Mouse (Mus musculus): ENCODE data around the gene Eif4e2. TPM values are rescaled to one million over a fixed set of nuclear protein-coding genes. Genes with fewer than 3 reads are reported as not detected.
A peak's percentile ranks its signal among the peaks of the same experiment; 100 is the strongest.

Eif4e2 gene
- polyA plus RNA-seq, 1 experiment = 159 TPM

DNA sequence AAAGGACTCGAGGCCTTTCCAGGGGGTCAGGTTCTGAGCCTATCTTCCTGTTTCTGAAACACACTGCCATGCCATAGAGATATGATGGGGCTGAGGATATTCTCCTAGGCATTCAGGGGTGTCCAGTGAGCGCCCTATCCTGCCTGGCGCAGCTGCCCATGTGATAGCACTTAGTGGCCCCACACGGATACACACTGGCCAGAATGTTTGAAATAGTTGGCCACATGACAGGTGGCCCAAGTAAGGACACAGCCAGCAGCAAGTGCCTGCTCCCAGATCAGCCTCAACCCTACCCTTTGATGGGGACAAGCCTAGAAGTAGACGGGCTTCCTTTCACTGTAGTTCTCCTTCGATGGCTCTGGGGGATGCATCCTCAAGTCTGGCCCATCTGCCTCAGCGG, 9.2 kb upstream of the Eif4e2 start, which contains the start of gene Chrng:
Chrng (plus strand) TSS at position 193 of the 400 bp plus-strand sequence.
- H3K79me2 ChIP-seq (ENCODE audit: control insufficient read depth, insufficient read depth) = no peaks in the 10 kb centered on the region
- H3K27me3 ChIP-seq (ENCODE audit: control insufficient read depth, insufficient read depth, insufficient read length) = no peaks in the 10 kb centered on the region
- no peaks in the 10 kb centered on the region for H3K36me3 ChIP-seq (ENCODE audit: control insufficient read depth, insufficient read depth)
- no peak within 1 kb of the TSS for H3ac ChIP-seq (ENCODE audit: control insufficient read depth, insufficient read length, low read depth)
- no peaks in the 10 kb centered on the region for H3K79me3 ChIP-seq (ENCODE audit: low read depth)
- no peak within 1 kb of the TSS for H3K4me3 ChIP-seq (ENCODE audit: insufficient read depth, poor library complexity, severe bottlenecking)
- no peak for TF ChIP-seq MYOG (IDR thresholded peaks at IDR 0.05; ENCODE audit: control insufficient read depth, extremely low read depth, insufficient read length)
- no peak for TF ChIP-seq FOSL1 (IDR thresholded peaks at IDR 0.05; ENCODE audit: insufficient read depth, low read length, poor library complexity, severe bottlenecking)
- TF ChIP-seq CTCF (IDR thresholded peaks at IDR 0.05; ENCODE audit: control insufficient read depth, insufficient read depth, insufficient read length) = no peak
- TF ChIP-seq MAX (IDR thresholded peaks at IDR 0.05) = no peak
- no peak for TF ChIP-seq MYOD1 (IDR thresholded peaks at IDR 0.05; ENCODE audit: control insufficient read depth, insufficient read length, low read depth)
- TF ChIP-seq USF1 (IDR thresholded peaks at IDR 0.05; ENCODE audit: low read depth) = no peak
- TF ChIP-seq CEBPB (IDR thresholded peaks at IDR 0.05; ENCODE audit: low read depth) = no peak

DNA sequence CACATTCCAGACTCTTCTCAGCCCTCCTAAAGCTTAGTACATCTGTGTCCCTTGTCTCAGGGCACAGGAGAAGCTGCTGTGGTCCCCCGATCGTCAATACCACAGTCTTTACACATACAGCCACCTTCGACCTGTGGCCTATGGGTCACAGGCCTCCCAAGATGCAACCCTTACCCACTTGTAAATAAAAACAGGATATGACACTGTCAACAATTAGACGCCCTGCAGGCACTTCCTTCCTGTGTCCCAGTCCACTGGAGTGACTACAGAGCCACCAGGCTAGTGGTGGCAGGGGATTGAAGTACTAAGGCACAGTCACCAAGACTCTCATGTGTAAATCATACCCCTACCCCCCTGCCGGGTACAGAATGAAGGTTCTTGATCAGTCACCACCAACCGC, 8.7 kb upstream of the Eif4e2 start:
- no peak for TF ChIP-seq CTCF (IDR thresholded peaks at IDR 0.05; ENCODE audit: control insufficient read depth, insufficient read depth, insufficient read length)
- no peak for TF ChIP-seq MYOG (IDR thresholded peaks at IDR 0.05; ENCODE audit: control insufficient read depth, extremely low read depth, insufficient read length)
- no peak for TF ChIP-seq USF1 (IDR thresholded peaks at IDR 0.05; ENCODE audit: low read depth)
- no peak for TF ChIP-seq FOSL1 (IDR thresholded peaks at IDR 0.05; ENCODE audit: insufficient read depth, low read length, poor library complexity, severe bottlenecking)
- no peak for TF ChIP-seq CEBPB (IDR thresholded peaks at IDR 0.05; ENCODE audit: low read depth)
- no peak for TF ChIP-seq MYOD1 (IDR thresholded peaks at IDR 0.05; ENCODE audit: control insufficient read depth, insufficient read length, low read depth)
- no peak for TF ChIP-seq MAX (IDR thresholded peaks at IDR 0.05)
- no peak overlapping the region for H3K4me3 ChIP-seq (ENCODE audit: insufficient read depth, poor library complexity, severe bottlenecking)
- H3K27me3 ChIP-seq (ENCODE audit: control insufficient read depth, insufficient read depth, insufficient read length) = no peaks in the 10 kb centered on the region

DNA sequence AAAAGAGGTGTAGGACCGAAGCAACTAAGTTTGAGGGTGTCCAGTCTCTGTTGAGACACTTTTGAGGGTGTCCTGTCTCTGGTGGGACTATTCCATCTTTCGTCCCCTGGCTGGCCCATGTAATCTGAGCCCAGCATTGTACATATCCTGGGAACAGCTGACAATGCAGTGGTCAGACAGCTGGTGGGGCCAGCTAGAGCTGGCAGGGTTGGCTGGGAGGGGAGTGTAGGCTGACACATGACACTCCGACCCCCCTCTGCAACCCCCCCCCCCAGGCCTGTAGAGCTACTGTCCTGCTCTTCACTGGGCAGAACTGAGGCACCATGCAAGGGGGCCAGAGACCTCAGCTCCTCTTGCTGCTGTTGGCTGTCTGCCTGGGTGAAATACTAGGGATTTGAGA, 8.2 kb upstream of the Eif4e2 start:
- Histone ChIP-seq H3ac (ENCODE audit: control insufficient read depth, insufficient read length, low read depth) (no peak overlapping the region), H3K79me2 (ENCODE audit: control insufficient read depth, insufficient read depth) (no peaks in the 10 kb centered on the region), H3K4me3 (ENCODE audit: insufficient read depth, poor library complexity, severe bottlenecking) (no peak overlapping the region), H3K79me3 (ENCODE audit: low read depth) (no peaks in the 10 kb centered on the region), H3K36me3 (ENCODE audit: control insufficient read depth, insufficient read depth) (no peaks in the 10 kb centered on the region), H3K27me3 (ENCODE audit: control insufficient read depth, insufficient read depth, insufficient read length) (no peaks in the 10 kb centered on the region)
- TF ChIP-seq MYOD1 (IDR thresholded peaks at IDR 0.05; ENCODE audit: control insufficient read depth, insufficient read length, low read depth) = peak; percentile 96
- TF ChIP-seq MYOG (IDR thresholded peaks at IDR 0.05; ENCODE audit: control insufficient read depth, extremely low read depth, insufficient read length) = no peak
- no peak for TF ChIP-seq MAX (IDR thresholded peaks at IDR 0.05)
- no peak for TF ChIP-seq USF1 (IDR thresholded peaks at IDR 0.05; ENCODE audit: low read depth)

More for the DNA sequence above, 8.7 kb upstream of the Eif4e2 start:
- Histone ChIP-seq H3K79me3 (ENCODE audit: low read depth) (no peaks in the 10 kb centered on the region), H3K79me2 (ENCODE audit: control insufficient read depth, insufficient read depth) (no peaks in the 10 kb centered on the region), H3ac (ENCODE audit: control insufficient read depth, insufficient read length, low read depth) (no peak overlapping the region), H3K36me3 (ENCODE audit: control insufficient read depth, insufficient read depth) (no peaks in the 10 kb centered on the region)

GRCm38 (mm10) chr1:87206339-87206738, 7.4 kb upstream of the Eif4e2 start:
- Histone ChIP-seq H3ac (ENCODE audit: control insufficient read depth, insufficient read length, low read depth) (no peak overlapping the region), H3K79me3 (ENCODE audit: low read depth) (no peaks in the 10 kb centered on the region), H3K4me3 (ENCODE audit: insufficient read depth, poor library complexity, severe bottlenecking) (no peak overlapping the region), H3K79me2 (ENCODE audit: control insufficient read depth, insufficient read depth) (no peaks in the 10 kb centered on the region), H3K27me3 (ENCODE audit: control insufficient read depth, insufficient read depth, insufficient read length) (no peaks in the 10 kb centered on the region), H3K36me3 (ENCODE audit: control insufficient read depth, insufficient read depth) (no peaks in the 10 kb centered on the region)
- TF ChIP-seq MYOD1 (IDR thresholded peaks at IDR 0.05; ENCODE audit: control insufficient read depth, insufficient read length, low read depth) = no peak
- TF ChIP-seq MYOG (IDR thresholded peaks at IDR 0.05; ENCODE audit: control insufficient read depth, extremely low read depth, insufficient read length) = no peak
- no peak for TF ChIP-seq MAX (IDR thresholded peaks at IDR 0.05)
- TF ChIP-seq FOSL1 (IDR thresholded peaks at IDR 0.05; ENCODE audit: insufficient read depth, low read length, poor library complexity, severe bottlenecking) = no peak

DNA sequence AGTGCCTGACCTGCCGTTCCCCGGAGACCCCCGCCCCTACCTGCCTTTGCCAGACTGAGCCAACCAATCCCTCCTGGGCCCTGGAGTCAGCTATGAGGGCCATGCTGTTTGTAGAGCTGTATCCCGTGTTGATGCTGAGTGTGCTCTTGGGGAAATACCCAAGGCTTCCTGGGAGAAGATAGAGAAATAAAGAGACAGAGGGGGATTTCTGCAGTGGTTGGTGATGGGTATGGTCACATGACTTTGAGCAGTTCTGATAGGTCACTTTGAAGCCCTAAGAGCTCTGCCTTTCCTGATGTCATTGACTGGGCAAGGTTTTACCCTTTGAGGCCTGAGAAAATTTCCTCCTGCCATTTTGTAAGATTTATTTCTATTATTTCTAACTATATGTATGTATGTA, 2.3 kb upstream of the Eif4e2 start:
- no peak for TF ChIP-seq CEBPB (IDR thresholded peaks at IDR 0.05; ENCODE audit: low read depth)
- no peak for TF ChIP-seq CTCF (IDR thresholded peaks at IDR 0.05; ENCODE audit: control insufficient read depth, insufficient read depth, insufficient read length)
- no peak for TF ChIP-seq FOSL1 (IDR thresholded peaks at IDR 0.05; ENCODE audit: insufficient read depth, low read length, poor library complexity, severe bottlenecking)
- TF ChIP-seq USF1 (IDR thresholded peaks at IDR 0.05; ENCODE audit: low read depth) = no peak
- no peak for TF ChIP-seq MYOD1 (IDR thresholded peaks at IDR 0.05; ENCODE audit: control insufficient read depth, insufficient read length, low read depth)
- no peak for TF ChIP-seq MAX (IDR thresholded peaks at IDR 0.05)
- TF ChIP-seq MYOG (IDR thresholded peaks at IDR 0.05; ENCODE audit: control insufficient read depth, extremely low read depth, insufficient read length) = no peak
- peaks cover 24% of the 10 kb centered on the region for H3K79me3 ChIP-seq (ENCODE audit: low read depth)
- peaks cover 8% of the 10 kb centered on the region for H3K36me3 ChIP-seq (ENCODE audit: control insufficient read depth, insufficient read depth)
- H3ac ChIP-seq (ENCODE audit: control insufficient read depth, insufficient read length, low read depth) = no peak overlapping the region
- peaks cover 28% of the 10 kb centered on the region for H3K79me2 ChIP-seq (ENCODE audit: control insufficient read depth, insufficient read depth)
- no peaks in the 10 kb centered on the region for H3K27me3 ChIP-seq (ENCODE audit: control insufficient read depth, insufficient read depth, insufficient read length)
- H3K4me3 ChIP-seq (ENCODE audit: insufficient read depth, poor library complexity, severe bottlenecking) = no peak overlapping the region

DNA sequence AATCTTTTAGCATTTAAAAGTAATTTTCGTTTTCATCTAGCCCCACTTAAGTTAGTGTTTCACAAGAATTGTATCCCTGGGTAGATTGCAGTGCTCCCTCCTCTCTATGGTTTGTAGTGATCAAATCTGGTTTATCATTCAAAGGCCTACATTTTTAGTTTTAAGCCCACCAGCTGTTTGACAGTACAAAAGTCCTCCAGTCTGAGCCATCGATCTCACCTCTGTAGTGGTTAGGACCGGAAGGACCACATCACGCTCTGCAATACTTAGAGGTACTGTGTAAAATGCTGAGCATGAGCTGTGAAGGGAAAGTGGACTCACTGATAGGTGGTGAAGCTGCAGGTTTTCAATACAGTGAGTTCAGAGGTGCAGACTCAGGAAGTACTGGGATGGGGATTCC, 1.0 kb downstream of the Eif4e2 start:
- peaks cover 33% of the 10 kb centered on the region for H3K36me3 ChIP-seq (ENCODE audit: control insufficient read depth, insufficient read depth)
- peak overlapping the region; percentile 92 for H3K4me3 ChIP-seq (ENCODE audit: insufficient read depth, poor library complexity, severe bottlenecking)
- peaks cover 61% of the 10 kb centered on the region for H3K79me2 ChIP-seq (ENCODE audit: control insufficient read depth, insufficient read depth)
- H3K27me3 ChIP-seq (ENCODE audit: control insufficient read depth, insufficient read depth, insufficient read length) = no peaks in the 10 kb centered on the region
- H3K79me3 ChIP-seq (ENCODE audit: low read depth) = peaks cover 55% of the 10 kb centered on the region
- no peak for TF ChIP-seq USF1 (IDR thresholded peaks at IDR 0.05; ENCODE audit: low read depth)
- no peak for TF ChIP-seq MYOG (IDR thresholded peaks at IDR 0.05; ENCODE audit: control insufficient read depth, extremely low read depth, insufficient read length)
- TF ChIP-seq MYOD1 (IDR thresholded peaks at IDR 0.05; ENCODE audit: control insufficient read depth, insufficient read length, low read depth) = no peak
- TF ChIP-seq CEBPB (IDR thresholded peaks at IDR 0.05; ENCODE audit: low read depth) = no peak
- TF ChIP-seq FOSL1 (IDR thresholded peaks at IDR 0.05; ENCODE audit: insufficient read depth, low read length, poor library complexity, severe bottlenecking) = no peak
- TF ChIP-seq MAX (IDR thresholded peaks at IDR 0.05) = no peak
- TF ChIP-seq CTCF (IDR thresholded peaks at IDR 0.05; ENCODE audit: control insufficient read depth, insufficient read depth, insufficient read length) = no peak
- peak overlapping the region; percentile 68 for H3ac ChIP-seq (ENCODE audit: control insufficient read depth, insufficient read length, low read depth)

All from C2C12 (cell line).